Mouse (Mus musculus): ENCODE data around the gene Hamp. TPM values are rescaled to one million over a fixed set of nuclear protein-coding genes. Genes with fewer than 3 reads are reported as not detected.

The Hamp gene
- polyA plus RNA-seq, 1 experiment from 2014 or later = 0.45 TPM

DNA sequence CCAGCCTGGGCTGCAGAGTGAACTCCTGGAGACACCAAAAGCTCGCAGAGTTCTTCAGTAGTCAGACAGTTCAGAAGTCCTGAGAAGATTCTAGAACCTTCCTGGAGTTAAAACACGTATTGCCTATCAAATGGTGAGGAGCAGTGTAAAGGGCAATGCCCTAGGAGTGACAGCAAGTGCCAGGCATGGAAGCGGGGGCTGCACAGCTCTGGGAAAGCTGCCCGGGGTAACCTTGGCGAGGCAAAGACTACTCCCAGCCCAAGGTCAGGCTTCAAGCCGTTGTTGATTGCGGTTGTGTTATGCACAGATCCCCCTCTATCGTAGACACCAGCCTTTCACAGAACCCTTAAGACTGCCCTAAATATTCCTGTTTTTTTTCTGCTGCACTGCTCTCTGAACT is 24.8 kb upstream of the Hamp start:
- Histone ChIP-seq H3K9ac (ENCODE audit: low read length) (no peak overlapping the region), H3K27me3 (ENCODE audit: control insufficient read depth, insufficient read depth, low read length) (no peaks in the 10 kb centered on the region), H3K9me3 (ENCODE audit: control insufficient read depth, low read length) (no peaks in the 10 kb centered on the region), H3K4me3 (ENCODE audit: low read depth, low read length) (no peak overlapping the region), H3K27ac (replicated peaks) (no peak overlapping the region), H3K4me2 (replicated peaks; ENCODE audit: low read depth) (no peak overlapping the region), H3K36me3 (ENCODE audit: control insufficient read depth, insufficient read depth, low read length) (peaks cover 2% of the 10 kb centered on the region; the same call in 1 of the 2 replicates), H3K4me1 (replicated peaks; ENCODE audit: control insufficient read depth, insufficient read depth) (no peaks in the 10 kb centered on the region)
- ATAC-seq (ENCODE audit: low FRiP score, low TSS enrichment) = no peak
- WGBS = 87% methylated on average over 8 of the region's 8 CpGs
- no peak for TF ChIP-seq EP300 (optimal IDR thresholded peaks at IDR 0.05)
- no peak for TF ChIP-seq CTCF (IDR thresholded peaks at IDR 0.05; ENCODE audit: low read depth)
- no peak for DNase-seq (ENCODE audit: low spot score)

DNA sequence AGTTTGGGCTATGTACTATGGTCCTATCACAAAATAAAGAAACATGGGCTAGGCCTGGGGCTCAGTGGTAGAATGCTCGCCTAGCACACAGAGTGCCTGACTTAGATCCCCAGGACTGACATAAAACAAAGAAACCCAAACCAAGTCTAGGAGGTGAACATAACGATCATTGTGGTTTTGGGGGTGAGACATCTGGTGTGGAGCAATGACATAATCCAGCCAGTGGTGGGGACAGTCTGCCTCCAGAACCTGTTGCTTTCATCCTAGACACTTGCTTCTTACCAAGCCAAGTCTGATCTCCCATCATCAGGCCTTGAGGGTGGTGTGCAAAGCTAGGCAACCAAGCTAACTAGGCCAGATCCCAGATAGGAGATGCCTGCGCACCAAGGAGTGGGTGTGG is 22.8 kb upstream of the Hamp start:
- Histone ChIP-seq H3K4me1 (replicated peaks; ENCODE audit: control insufficient read depth, insufficient read depth) (no peaks in the 10 kb centered on the region), H3K4me3 (ENCODE audit: low read depth, low read length) (no peak overlapping the region), H3K9me3 (ENCODE audit: control insufficient read depth, low read length) (no peaks in the 10 kb centered on the region), H3K9ac (ENCODE audit: low read length) (no peak overlapping the region), H3K4me2 (replicated peaks; ENCODE audit: low read depth) (no peak overlapping the region), H3K36me3 (ENCODE audit: control insufficient read depth, insufficient read depth, low read length) (peaks cover 2% of the 10 kb centered on the region; the same call in 1 of the 2 replicates), H3K27ac (replicated peaks) (no peak overlapping the region), H3K27me3 (ENCODE audit: control insufficient read depth, insufficient read depth, low read length) (no peaks in the 10 kb centered on the region)
- TF ChIP-seq CTCF (IDR thresholded peaks at IDR 0.05; ENCODE audit: low read depth) = no peak
- TF ChIP-seq EP300 (optimal IDR thresholded peaks at IDR 0.05) = no peak
- no peak for ATAC-seq (ENCODE audit: low FRiP score, low TSS enrichment)
- 82% methylated on average over 3 of the region's 3 CpGs for WGBS
- no peak for DNase-seq (ENCODE audit: low spot score)

DNA sequence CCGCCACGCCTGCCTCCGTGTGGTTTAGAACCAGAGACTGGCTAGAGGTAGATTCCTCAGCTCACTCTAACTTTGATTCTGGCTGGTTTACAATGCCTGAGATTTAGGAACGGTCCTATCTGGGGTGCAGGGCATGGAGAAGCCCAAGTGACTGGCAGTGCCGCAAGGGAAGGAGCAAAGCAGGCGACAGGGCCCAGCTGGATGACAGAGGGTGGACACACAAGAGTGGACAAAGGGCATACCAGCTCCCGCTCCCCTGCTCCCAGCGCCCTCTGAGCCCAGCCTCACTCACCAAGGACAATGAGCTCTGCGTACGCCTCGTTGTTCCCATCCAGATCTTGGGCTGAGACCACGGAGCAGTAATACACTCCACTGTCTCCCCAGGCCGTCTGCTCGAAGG is 21.8 kb upstream of the Hamp start:
- Histone ChIP-seq H3K36me3 (ENCODE audit: control insufficient read depth, insufficient read depth, low read length) (peaks cover 2% of the 10 kb centered on the region; the same call in 1 of the 2 replicates), H3K4me2 (replicated peaks; ENCODE audit: low read depth) (no peak overlapping the region), H3K4me3 (ENCODE audit: low read depth, low read length) (no peak overlapping the region), H3K9me3 (ENCODE audit: control insufficient read depth, low read length) (no peaks in the 10 kb centered on the region), H3K27ac (replicated peaks) (no peak overlapping the region), H3K9ac (ENCODE audit: low read length) (no peak overlapping the region), H3K4me1 (replicated peaks; ENCODE audit: control insufficient read depth, insufficient read depth) (no peaks in the 10 kb centered on the region), H3K27me3 (ENCODE audit: control insufficient read depth, insufficient read depth, low read length) (no peaks in the 10 kb centered on the region)
- no peak for DNase-seq (ENCODE audit: low spot score)
- ATAC-seq (ENCODE audit: low FRiP score, low TSS enrichment) = no peak
- 88% methylated on average over 14 of the region's 14 CpGs for WGBS
- TF ChIP-seq EP300 (optimal IDR thresholded peaks at IDR 0.05) = no peak
- no peak for TF ChIP-seq CTCF (IDR thresholded peaks at IDR 0.05; ENCODE audit: low read depth)

DNA sequence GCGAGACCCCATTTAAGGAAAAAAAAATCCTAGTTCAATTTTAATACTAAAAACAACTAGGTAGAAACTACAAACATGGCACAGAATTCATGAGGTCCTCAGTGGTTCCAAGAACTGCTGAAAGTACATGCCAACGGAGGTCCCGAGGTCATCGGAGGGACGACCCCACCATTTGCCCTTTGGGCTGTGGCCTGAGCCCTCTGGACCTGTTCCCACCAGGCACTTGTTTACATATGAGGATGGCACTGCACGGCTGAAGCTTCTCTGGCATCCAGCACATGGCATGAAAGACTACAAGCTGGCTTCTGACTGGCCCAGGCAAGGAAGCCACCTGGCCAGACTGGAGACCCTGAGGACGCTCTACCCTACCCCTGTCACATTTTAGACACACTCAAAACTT is 20.5 kb upstream of the Hamp start:
- Histone ChIP-seq H3K4me3 (ENCODE audit: low read depth, low read length) (no peak overlapping the region), H3K9ac (ENCODE audit: low read length) (no peak overlapping the region), H3K4me1 (replicated peaks; ENCODE audit: control insufficient read depth, insufficient read depth) (no peaks in the 10 kb centered on the region), H3K27me3 (ENCODE audit: control insufficient read depth, insufficient read depth, low read length) (no peaks in the 10 kb centered on the region), H3K27ac (replicated peaks) (no peak overlapping the region), H3K9me3 (ENCODE audit: control insufficient read depth, low read length) (no peaks in the 10 kb centered on the region), H3K36me3 (ENCODE audit: control insufficient read depth, insufficient read depth, low read length) (peaks cover 2% of the 10 kb centered on the region; the same call in 1 of the 2 replicates), H3K4me2 (replicated peaks; ENCODE audit: low read depth) (no peak overlapping the region)
- WGBS = 82% methylated on average over 7 of the region's 7 CpGs
- no peak for DNase-seq (ENCODE audit: low spot score)
- no peak for ATAC-seq (ENCODE audit: low FRiP score, low TSS enrichment)
- TF ChIP-seq EP300 (optimal IDR thresholded peaks at IDR 0.05) = no peak
- TF ChIP-seq CTCF (IDR thresholded peaks at IDR 0.05; ENCODE audit: low read depth) = no peak

DNA sequence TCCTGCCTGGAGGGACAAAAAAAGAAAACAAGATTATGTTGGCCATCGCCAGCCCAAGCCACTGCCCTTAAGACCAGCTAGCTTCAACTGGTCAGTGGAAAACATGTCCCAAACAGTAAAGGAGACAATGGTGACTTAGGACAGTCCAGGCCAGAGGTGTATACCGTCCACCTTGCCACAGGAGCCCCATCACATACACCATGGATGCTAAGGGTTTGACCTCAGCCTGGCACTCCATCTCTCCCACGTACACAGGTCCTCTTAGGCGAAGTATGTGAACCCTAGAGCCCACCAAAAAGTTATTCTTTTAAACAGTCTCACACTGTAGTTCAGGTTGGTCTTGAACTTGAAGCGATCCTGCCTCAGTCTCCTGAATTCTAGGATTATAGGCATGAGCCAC is 19.0 kb upstream of the Hamp start:
- peaks cover 6% of the 10 kb centered on the region; the same call in 1 of the 2 replicates for H3K4me1 ChIP-seq (replicated peaks; ENCODE audit: control insufficient read depth, insufficient read depth)
- no peaks in the 10 kb centered on the region for H3K27me3 ChIP-seq (ENCODE audit: control insufficient read depth, insufficient read depth, low read length)
- no peak overlapping the region for H3K4me2 ChIP-seq (replicated peaks; ENCODE audit: low read depth)
- no peak for TF ChIP-seq EP300 (optimal IDR thresholded peaks at IDR 0.05)
- TF ChIP-seq CTCF (IDR thresholded peaks at IDR 0.05; ENCODE audit: low read depth) = no peak
- H3K36me3 ChIP-seq (ENCODE audit: control insufficient read depth, insufficient read depth, low read length) = peaks cover 2% of the 10 kb centered on the region; the same call in 1 of the 2 replicates
- no peak overlapping the region for H3K27ac ChIP-seq (replicated peaks)
- DNase-seq (ENCODE audit: low spot score) (no peak), ATAC-seq (ENCODE audit: low FRiP score, low TSS enrichment) (no peak)
- WGBS = 93% methylated on average over 5 of the region's 5 CpGs
- H3K4me3 ChIP-seq (ENCODE audit: low read depth, low read length) = no peak overlapping the region
- no peak overlapping the region for H3K9ac ChIP-seq (ENCODE audit: low read length)
- H3K9me3 ChIP-seq (ENCODE audit: control insufficient read depth, low read length) = no peaks in the 10 kb centered on the region

DNA sequence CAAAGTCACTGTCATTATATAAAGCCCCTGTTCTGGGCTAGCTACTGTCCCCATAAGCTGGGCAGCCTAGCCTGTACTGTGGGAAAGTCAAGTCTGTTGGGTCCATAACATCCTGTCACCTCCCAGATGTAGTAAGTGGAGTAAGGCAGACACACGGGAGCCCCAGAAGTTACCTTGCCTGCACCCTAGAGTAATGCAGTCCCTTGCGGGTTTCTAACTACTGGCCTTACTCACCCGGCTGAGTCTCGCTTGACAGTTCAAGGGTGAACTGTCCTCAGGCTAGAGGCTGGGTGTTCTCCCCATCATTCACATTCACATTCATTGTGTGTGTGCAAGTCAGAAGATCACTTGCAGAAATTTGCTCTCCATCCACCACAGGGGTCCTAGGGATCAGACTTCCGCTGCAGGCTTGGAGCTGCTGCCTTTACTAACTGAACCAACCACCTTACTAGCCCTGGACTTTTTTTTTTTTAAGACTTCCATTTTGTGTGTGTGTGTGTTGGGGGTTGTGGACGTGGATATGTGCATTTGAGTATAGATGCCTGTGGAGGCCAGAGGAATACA is 16.0 kb upstream of the Hamp start:
- ATAC-seq (ENCODE audit: low FRiP score, low TSS enrichment) = no peak
- 82% methylated on average over 6 of the region's 6 CpGs for WGBS
- Histone ChIP-seq H3K4me3 (ENCODE audit: low read depth, low read length) (no peak overlapping the region), H3K27me3 (ENCODE audit: control insufficient read depth, insufficient read depth, low read length) (no peaks in the 10 kb centered on the region), H3K4me2 (replicated peaks; ENCODE audit: low read depth) (no peak overlapping the region), H3K4me1 (replicated peaks; ENCODE audit: control insufficient read depth, insufficient read depth) (peaks cover 10% of the 10 kb centered on the region; the same call in 1 of the 2 replicates), H3K27ac (replicated peaks) (no peak overlapping the region), H3K9me3 (ENCODE audit: control insufficient read depth, low read length) (no peaks in the 10 kb centered on the region), H3K9ac (ENCODE audit: low read length) (no peak overlapping the region), H3K36me3 (ENCODE audit: control insufficient read depth, insufficient read depth, low read length) (peaks cover 5% of the 10 kb centered on the region; the same call in 1 of the 2 replicates)
- no peak for DNase-seq (ENCODE audit: low spot score)
- TF ChIP-seq EP300 (optimal IDR thresholded peaks at IDR 0.05) = no peak
- TF ChIP-seq CTCF (IDR thresholded peaks at IDR 0.05; ENCODE audit: low read depth) = no peak
